Mouse (Mus musculus) lung, adult 2 months (tissue): ENCODE data around the gene B3glct. TPM values are rescaled to one million over a fixed set of nuclear protein-coding genes. Genes with fewer than 3 reads are reported as not detected.

Source experiments
- DNase-seq: peaks from one replicate; pipeline ENCODE4 v3.0.0; 2022
- H3K4me1 ChIP-seq: fragments of 200-500 bp; 2 replicates; pipeline ENCODE4 v1.6.1; 2011; ENCODE audit warnings: low read length; ENCODE audit not compliant: control insufficient read depth, insufficient read depth
- H3K4me3 ChIP-seq: fragments of 200-500 bp; replicated peaks from 2 replicates; pipeline ENCODE3; 2011; ENCODE audit warnings: low read depth, mild to moderate bottlenecking, control low read depth, low read length; ENCODE audit errors: extremely low read depth
- CTCF ChIP-seq: fragments of 200-500 bp; IDR thresholded peaks from 2 replicates; pipeline ENCODE4 v1.5.1; 2011; ENCODE audit warnings: mild to moderate bottlenecking, low read length, control low read depth; ENCODE audit not compliant: insufficient read depth
- POLR2A ChIP-seq: fragments of 200-500 bp; IDR thresholded peaks from 2 replicates; pipeline ENCODE4 v1.6.1; 2011; ENCODE audit warnings: low read depth, mild to moderate bottlenecking, control low read depth, low read length, borderline replicate concordance; ENCODE audit errors: extremely low read depth
- WGBS: fragments of 180-500 bp; shearing (Covaris S2); methylation state at CpG from one replicate; pipeline ENCODE4 v1.1.7; 2018; 5-methylcytosine and 5-hydroxymethylcytosine counted together
- polyA plus RNA-seq: library from polyadenylated mRNA; depleted of rRNA; stranded (reverse); fragments of >200 nt; gene quantifications from 2 replicates; pipeline ENCODE4 v1.2.3, GENCODE M21; 2012

B3glct gene
- polyA plus RNA-seq, 1 experiment: 5.1 TPM

DNA sequence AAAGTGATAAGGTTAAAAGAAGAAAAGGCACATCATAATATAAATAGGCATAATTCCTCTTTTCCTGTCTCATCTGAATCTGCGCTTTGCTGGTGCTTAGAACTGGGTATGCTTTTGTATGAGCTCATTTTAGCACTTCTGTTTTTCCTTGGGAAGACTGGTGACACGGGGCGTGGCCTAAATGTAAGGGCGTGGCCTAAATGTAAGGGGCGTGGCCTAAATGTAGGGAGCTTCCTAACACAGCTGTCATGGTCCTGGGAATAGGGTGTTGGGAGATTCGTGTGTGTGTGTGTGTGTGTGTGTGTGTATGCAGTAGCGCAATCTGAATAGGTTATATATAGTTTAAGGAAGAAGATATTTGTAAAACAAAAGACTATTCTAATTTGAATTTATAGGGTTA, 62.1 kb downstream of the B3glct start:
- no peak overlapping the region for H3K4me3 ChIP-seq
- no peaks in the 10 kb centered on the region for H3K4me1 ChIP-seq
- WGBS: 92% methylated on average over 7 of the region's 7 CpGs
- no peak for DNase-seq
- TF ChIP-seq CTCF (no peak), POLR2A (no peak)

GRCm38 (mm10) chr5:149740703-149741102, 62.7 kb downstream of the B3glct start:
- WGBS: 77% methylated on average over 3 of the region's 3 CpGs
- H3K4me3 ChIP-seq: no peak overlapping the region
- H3K4me1 ChIP-seq: no peaks in the 10 kb centered on the region
- DNase-seq: no peak
- TF ChIP-seq CTCF (no peak), POLR2A (no peak)

DNA sequence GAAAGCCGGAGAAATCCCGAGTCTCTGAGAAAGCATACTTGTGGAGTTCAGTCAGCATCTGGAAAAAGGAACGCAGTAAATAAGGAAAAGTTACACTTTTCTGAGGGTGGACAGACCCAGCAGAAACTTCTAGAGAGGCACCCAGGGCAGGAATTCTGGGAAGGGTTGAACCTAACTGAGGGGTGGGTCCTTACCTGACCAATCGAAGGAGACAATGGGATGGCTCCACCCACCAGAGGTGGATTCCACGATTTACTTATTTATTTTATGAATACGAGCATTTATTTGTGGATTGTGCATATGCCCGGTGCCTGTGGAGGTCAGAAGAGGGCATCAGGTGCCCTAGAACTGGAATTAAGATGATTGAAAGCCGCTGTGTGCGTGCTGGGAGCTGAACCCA, 64.3 kb downstream of the B3glct start:
- no peak overlapping the region for H3K4me3 ChIP-seq
- H3K4me1 ChIP-seq: no peaks in the 10 kb centered on the region
- 94% methylated on average over 9 of the region's 9 CpGs for WGBS
- DNase-seq: no peak
- TF ChIP-seq CTCF (no peak), POLR2A (no peak)

- DNase-seq: no peak
- TF ChIP-seq CTCF: peak; percentile 24; the same call in 1 of the 2 replicates
- TF ChIP-seq POLR2A: no peak
- 89% methylated on average over 9 of the region's 9 CpGs for WGBS
Observed at GRCm38 (mm10) chr5:149745079-149745478, 67.0 kb downstream of the B3glct start.

GRCm38 (mm10) chr5:149748640-149749580, 70.9 kb downstream of the B3glct start:
- WGBS: 86% methylated on average over 27 of the region's 27 CpGs
- H3K4me1 ChIP-seq: no peaks in the 10 kb centered on the region
- H3K4me3 ChIP-seq: no peak overlapping the region
- DNase-seq: no peak
- TF ChIP-seq CTCF (no peak), POLR2A (no peak)

More at GRCm38 (mm10) chr5:149745079-149745478, 67.0 kb downstream of the B3glct start:
- Histone ChIP-seq H3K4me3 (no peak overlapping the region), H3K4me1 (no peaks in the 10 kb centered on the region)

GRCm38 (mm10) chr5:149751861-149752260, 73.8 kb downstream of the B3glct start:
- 74% methylated on average over 5 of the region's 5 CpGs for WGBS
- no peak for DNase-seq
- H3K4me1 ChIP-seq: no peaks in the 10 kb centered on the region
- no peak for TF ChIP-seq CTCF
- no peak for TF ChIP-seq POLR2A
- no peak overlapping the region for H3K4me3 ChIP-seq

- WGBS: 82% methylated on average over 3 of the region's 3 CpGs
- Histone ChIP-seq H3K4me3 (no peak overlapping the region), H3K4me1 (no peaks in the 10 kb centered on the region)
- TF ChIP-seq POLR2A (no peak), CTCF (no peak)
- DNase-seq: no peak
Observed at GRCm38 (mm10) chr5:149753073-149753472, 75.0 kb downstream of the B3glct start.

GRCm38 (mm10) chr5:149767116-149767515, 89.1 kb downstream of the B3glct start:
- Histone ChIP-seq H3K4me3 (no peak overlapping the region), H3K4me1 (no peaks in the 10 kb centered on the region)
- TF ChIP-seq CTCF (no peak), POLR2A (no peak)
- no peak for DNase-seq
- 74% methylated on average over 8 of the region's 8 CpGs for WGBS

DNA sequence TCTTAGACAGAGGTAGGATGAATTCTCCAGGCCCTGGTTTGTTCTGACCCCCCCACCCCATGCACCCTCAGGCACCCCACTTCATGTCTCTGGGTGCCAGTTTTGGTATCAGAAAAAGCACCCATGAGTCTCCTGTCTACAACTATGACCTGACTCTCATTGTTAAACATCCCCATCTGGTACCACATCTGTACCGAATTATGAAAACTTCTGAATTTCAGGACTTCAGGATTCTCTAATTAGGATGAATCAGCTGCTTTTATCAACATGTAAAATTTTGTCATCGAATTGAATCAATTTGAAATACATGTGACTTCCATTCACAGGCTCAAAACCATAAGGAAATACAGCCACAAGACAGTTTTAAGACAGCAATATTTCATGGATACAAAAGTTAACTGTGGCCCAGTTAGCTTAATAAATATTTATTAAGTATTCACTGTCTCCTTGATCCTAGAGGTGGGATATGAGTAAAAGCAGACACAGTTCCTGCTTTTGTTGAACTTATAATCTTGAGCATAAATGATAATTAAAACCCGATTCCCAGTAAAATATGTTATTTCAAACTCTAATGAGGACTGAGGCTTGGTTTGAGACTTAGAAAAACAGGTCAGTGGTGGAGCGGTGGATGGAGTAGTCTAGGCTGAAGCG, 89.7 kb downstream of the B3glct start:
- no peak for TF ChIP-seq POLR2A
- Histone ChIP-seq H3K4me3 (no peak overlapping the region), H3K4me1 (no peaks in the 10 kb centered on the region)
- 79% methylated on average over 5 of the region's 5 CpGs for WGBS
- no peak for DNase-seq

DNA sequence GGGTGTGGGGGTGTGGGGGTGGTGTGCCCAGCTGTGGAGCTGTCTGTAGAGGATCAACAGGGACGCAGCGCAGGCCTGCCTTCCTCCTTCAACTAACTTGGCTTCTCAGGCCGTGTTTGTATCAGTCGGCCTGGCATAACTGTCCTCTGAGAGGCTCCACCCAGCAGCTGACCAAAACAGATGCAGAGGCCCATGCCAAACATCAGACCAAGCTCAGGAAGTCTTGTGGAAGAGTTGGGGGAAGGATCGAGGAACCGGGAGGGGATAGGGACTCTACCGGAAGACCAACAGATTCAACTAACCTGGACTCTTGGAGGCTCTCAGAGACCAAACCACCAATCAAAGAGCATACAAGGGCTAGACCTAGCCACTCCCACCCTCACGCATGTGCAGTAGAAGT, 91.6 kb downstream of the B3glct start:
- WGBS: 85% methylated on average over 8 of the region's 8 CpGs
- TF ChIP-seq CTCF (no peak), POLR2A (no peak)
- no peak for DNase-seq
- H3K4me3 ChIP-seq: no peak overlapping the region
- H3K4me1 ChIP-seq: no peaks in the 10 kb centered on the region

GRCm38 (mm10) chr5:149776038-149776437, 98.0 kb downstream of the B3glct start:
- WGBS: 43% methylated on average over 7 of the region's 7 CpGs
- DNase-seq: no peak
- no peak overlapping the region for H3K4me3 ChIP-seq
- no peaks in the 10 kb centered on the region for H3K4me1 ChIP-seq
- no peak for TF ChIP-seq POLR2A
